Comparison of ENCODE assay signal across 19 mouse cellular contexts in the genomic region with DNA sequence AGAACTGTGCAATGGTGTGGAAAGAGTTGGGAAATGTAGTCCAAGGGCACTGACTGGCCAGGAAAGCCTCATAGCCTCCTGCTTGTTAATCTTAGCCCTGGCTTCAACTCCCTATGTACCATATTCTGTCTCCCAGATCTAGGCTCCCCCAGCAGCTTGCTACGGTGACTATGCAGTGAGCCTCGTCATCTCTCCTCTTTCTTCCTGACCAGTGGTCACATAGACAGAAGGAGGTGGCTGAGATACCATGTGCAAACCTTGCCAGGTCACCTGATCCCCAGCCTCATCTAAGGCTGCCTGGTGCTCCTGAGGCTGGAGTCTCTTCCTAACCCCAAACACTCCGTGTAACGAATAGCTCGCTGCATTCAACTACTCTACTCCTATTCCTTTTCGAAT. TPM values are rescaled to one million over a fixed set of nuclear protein-coding genes. Genes with fewer than 3 reads are reported as not detected.
DNase-seq lines count a peak whose midpoint lies in the region; ATAC-seq lines count a peak whose summit lies in the region.
"Had no signal": no experiment of that assay in that cellular context is flagged by ENCODE, and none has a peak within 500 bp of the region (broad histone marks: within the 10 kb centered on the region; RNA-seq: fewer than 3 reads in every experiment).

No protein-coding gene starts in this region.

- H3K36me3 ChIP-seq in embryonic facial prominence, embryonic 14.5 days (ENCODE audit: control insufficient read depth, insufficient read depth, low read length), result no peaks in the 10 kb centered on the region
- H3K36me3 ChIP-seq in limb, embryonic 10.5 days, result no peaks in the 10 kb centered on the region
- H3K36me3 ChIP-seq: intestine, embryonic 15.5 days; limb, embryonic 13.5 days had no signal

- no peak overlapping the region for H3K9ac ChIP-seq in embryonic facial prominence, embryonic 14.5 days (ENCODE audit: low read depth, low read length)
- H3K9ac ChIP-seq: intestine, embryonic 15.5 days; limb, embryonic 13.5 days had no signal

- no peaks in the 10 kb centered on the region for H3K9me3 ChIP-seq in embryonic facial prominence, embryonic 14.5 days (ENCODE audit: control insufficient read depth, low read length)
- no peaks in the 10 kb centered on the region for H3K9me3 ChIP-seq in limb, embryonic 10.5 days (replicated peaks)
- H3K9me3 ChIP-seq: intestine, embryonic 15.5 days; limb, embryonic 13.5 days had no signal

- peaks cover 14% of the 10 kb centered on the region; the same call in 1 of the 2 replicates for H3K4me1 ChIP-seq in embryonic facial prominence, embryonic 14.5 days (ENCODE audit: control insufficient read depth, insufficient read depth, low read length)
- H3K4me1 ChIP-seq in limb, embryonic 10.5 days, result peaks cover 47% of the 10 kb centered on the region

- H3K4me2 ChIP-seq in embryonic facial prominence, embryonic 14.5 days (ENCODE audit: low read depth, low read length), result peak overlapping the region; percentile 57; the same call in 1 of the 2 replicates

- DNase-seq in heart, adult 11 months, result peak; percentile 70
- DNase-seq in heart, postnatal 25 days (ENCODE audit: low spot score), result no peak
- no peak for DNase-seq in embryonic facial prominence, embryonic 14.5 days (ENCODE audit: low spot score)
- peak; percentile 53 for DNase-seq in limb, embryonic 10.5 days (ENCODE audit: low spot score)
- DNase-seq in retina, embryonic 14.5 days (ENCODE audit: low spot score), result peak; percentile 75
- no peak for DNase-seq in left cerebral cortex, adult 18-20 months (ENCODE audit: low spot score in 2 of 2)
- no peak for DNase-seq in adipocyte (ENCODE audit: low spot score)
- DNase-seq: adrenal gland, postnatal 36 days; cerebellum, postnatal 10 days; gastrocnemius, adult 2 months; heart, postnatal 14 days; lung, postnatal 4 days; thymus, postnatal 14 days had no signal

- no peak overlapping the region for H3K27ac ChIP-seq in embryonic facial prominence, embryonic 14.5 days (replicated peaks; ENCODE audit: low read depth, low read length)
- no peak overlapping the region for H3K27ac ChIP-seq in limb, embryonic 10.5 days
- H3K27ac ChIP-seq: gastrocnemius, adult 2 months; intestine, embryonic 15.5 days; left cerebral cortex, adult 2 months; limb, embryonic 13.5 days had no signal

- 5% methylated on average over 6 of the region's 6 CpGs for WGBS in embryonic facial prominence, embryonic 14.5 days
- WGBS in limb, embryonic 10.5 days, result 0% methylated on average over 6 of the region's 6 CpGs

- ATAC-seq in embryonic facial prominence, embryonic 14.5 days (ENCODE audit: low read depth), result no peak
- no peak for ATAC-seq in megakaryocyte, adult 5-6 weeks (ENCODE audit: poor library complexity, severe bottlenecking)
- ATAC-seq: intestine, embryonic 15.5 days had no signal

- peaks cover 98% of the 10 kb centered on the region for H3K27me3 ChIP-seq in embryonic facial prominence, embryonic 14.5 days (replicated peaks; ENCODE audit: control insufficient read depth, insufficient read depth, low read length)
- H3K27me3 ChIP-seq in limb, embryonic 10.5 days (ENCODE audit: low read depth, poor library complexity, severe bottlenecking), result peaks cover 100% of the 10 kb centered on the region

- H3K4me3 ChIP-seq in embryonic facial prominence, embryonic 14.5 days (ENCODE audit: low read depth, low read length), result peak overlapping the region; percentile 42
- no peak overlapping the region for H3K4me3 ChIP-seq in limb, embryonic 10.5 days
- H3K4me3 ChIP-seq: erythroblast, embryonic 14.5 days; intestine, embryonic 15.5 days; left cerebral cortex, adult 2 months had no signal

- intact Hi-C loops in heart, postnatal 25 days (cut with DNase I), result no loop called here

RNA-seq across cellular contexts. Expression of a gene that starts 6.7 kb away (rescaled TPM):
- not detected for total RNA-seq in heart, postnatal 25 days (2021)
- 2.1 and 2.4 TPM in 2 replicates for polyA plus RNA-seq in embryonic facial prominence, embryonic 14.5 days (2014; fragmentation: Nextera tagmentation; extraction: Ambion mirVana)
- polyA plus RNA-seq in limb, embryonic 10.5 days (2016; fragmentation: Nextera tagmentation; extraction: Ambion mirVana), result not detected in 2 replicates
- 1 to 10 TPM; 2.9 to 6.1 TPM for total RNA-seq in left cerebral cortex, adult 18-20 months (2021)
- total RNA-seq in megakaryocyte, adult 5-6 weeks (2015), result not detected in 2 replicates
- not detected in 2 replicates for total RNA-seq in megakaryocyte, adult 5-6 weeks (2017)
- total RNA-seq: adrenal gland, postnatal 36 days; gastrocnemius, adult 2 months; heart, postnatal 14 days had no signal
- polyA plus RNA-seq: erythroblast, embryonic 14.5 days; intestine, embryonic 15.5 days; limb, embryonic 13.5 days; liver, embryonic 16.5 days had no signal

Comparison
In these comparisons a context has a peak if more than half of its experiments do, and no peak if none do; other contexts are left out.
1. DNase-seq: peak in heart, adult 11 months (single experiment), limb, embryonic 10.5 days (single experiment) and retina, embryonic 14.5 days (single experiment); none in heart, postnatal 25 days (single experiment), embryonic facial prominence, embryonic 14.5 days (single experiment), left cerebral cortex, adult 18-20 months (0 of 2) and adipocyte (single experiment).